Mouse (Mus musculus): ENCODE measurements around the gene Evi5l.
"Not testable (repeated sequence)": the region's sequence is repeated elsewhere in the genome, so short reads cannot be mapped to it uniquely, and the experiment has no call there.

Gene Evi5l

DNA sequence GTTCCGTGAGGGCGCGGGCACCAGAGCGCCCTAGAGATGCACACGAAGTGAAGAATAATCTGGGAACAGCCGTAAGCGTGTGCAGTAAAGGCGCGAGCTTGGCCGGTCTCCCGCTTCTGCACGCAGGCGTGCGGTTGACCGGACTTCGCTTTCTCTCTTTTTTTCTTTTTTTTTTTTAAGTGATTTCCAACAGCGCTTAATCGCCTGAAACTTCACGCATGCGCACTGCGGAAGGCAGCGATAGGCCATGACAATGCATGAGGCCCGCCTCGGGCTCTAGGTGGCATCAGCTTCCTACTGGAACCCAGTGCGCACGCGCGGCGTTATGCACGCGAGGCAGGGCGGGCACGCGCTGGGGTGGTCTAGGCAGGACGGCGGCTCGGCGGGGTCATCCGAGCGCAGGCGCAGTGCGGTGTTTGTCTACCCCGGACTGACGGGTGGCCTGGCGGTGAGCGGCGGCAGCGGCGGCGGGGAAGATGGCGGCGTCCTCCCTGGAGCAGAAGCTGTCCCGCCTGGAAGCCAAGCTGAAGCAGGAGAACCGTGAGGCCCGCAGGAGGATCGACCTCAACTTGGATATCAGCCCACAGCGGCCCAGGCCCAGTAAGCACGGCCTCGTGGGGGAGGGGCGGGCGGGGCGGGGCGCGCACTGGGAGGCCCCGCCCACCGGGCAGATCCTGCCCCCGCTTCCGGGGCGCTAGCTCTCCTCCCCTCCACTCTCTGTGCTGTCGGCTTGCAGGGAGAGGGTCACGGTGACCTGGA is 72.2 kb downstream of the Evi5l start, which contains the start of the genes Map2k7 and Gm49320:
Map2k7 (plus strand) TSS at position 307 of the 759 bp plus-strand sequence.
Gm49320 (plus strand) TSS at position 432 of the 759 bp plus-strand sequence.
- DNase-seq (ENCODE audit: low spot score in 2 of 2): peak; percentile 100

DNA sequence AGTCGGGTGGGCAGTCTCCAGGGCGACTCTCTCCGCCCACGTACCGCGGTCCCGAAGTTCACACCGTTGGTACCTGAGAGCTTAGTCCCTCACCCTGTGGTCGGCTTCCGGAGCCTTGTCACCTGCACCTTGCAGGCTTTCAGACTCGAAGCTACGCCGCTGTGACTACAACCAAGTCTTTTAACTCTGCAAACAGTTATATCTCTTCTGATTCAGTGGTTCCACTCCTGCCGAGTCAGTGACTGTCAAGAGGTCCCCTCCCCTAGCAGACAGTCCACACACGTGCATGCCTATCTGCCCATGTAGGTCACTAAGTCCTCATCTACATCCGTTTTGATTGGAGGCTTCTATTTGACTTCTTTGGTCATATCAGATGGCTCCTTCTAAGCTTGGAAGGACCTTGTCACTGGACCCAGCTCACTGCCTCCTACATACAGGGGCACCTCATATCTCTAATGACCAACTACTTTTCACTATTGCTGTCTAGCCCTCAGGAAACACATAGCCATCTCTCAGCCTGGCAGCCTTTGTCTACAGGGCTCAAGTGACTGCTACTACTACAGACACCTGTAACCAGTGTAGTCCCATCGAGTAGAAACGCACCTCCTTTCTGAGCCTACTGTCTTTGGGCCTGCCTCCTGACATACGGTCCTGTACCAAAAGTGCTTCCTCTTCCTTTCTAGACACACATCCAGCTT is 73.0 kb downstream of the Evi5l start:
- DNase-seq (ENCODE audit: low spot score in 2 of 2): peak in 1 of 2 experiments; percentile 30

DNA sequence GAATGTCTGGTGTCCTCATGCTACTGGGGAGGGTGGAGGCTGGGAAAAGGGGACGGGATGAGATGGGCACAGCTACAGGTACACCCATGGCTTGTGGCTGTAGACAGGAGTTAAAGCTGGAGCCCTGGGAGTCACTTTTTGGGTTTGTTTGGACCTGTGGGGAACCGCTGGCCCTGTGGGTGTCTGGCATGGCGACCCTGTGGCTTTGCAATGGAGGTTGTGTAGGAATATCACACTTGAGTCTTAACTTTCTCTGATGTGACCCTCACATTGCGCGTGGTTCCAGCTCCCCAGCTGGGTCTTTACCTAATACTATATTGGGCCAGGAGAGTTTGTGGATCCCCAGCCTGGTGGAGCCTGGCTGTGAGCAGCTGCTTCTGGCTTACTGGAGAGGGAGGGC is 78.7 kb downstream of the Evi5l start:
- no peak for DNase-seq (ENCODE audit: low spot score in 2 of 2)

DNA sequence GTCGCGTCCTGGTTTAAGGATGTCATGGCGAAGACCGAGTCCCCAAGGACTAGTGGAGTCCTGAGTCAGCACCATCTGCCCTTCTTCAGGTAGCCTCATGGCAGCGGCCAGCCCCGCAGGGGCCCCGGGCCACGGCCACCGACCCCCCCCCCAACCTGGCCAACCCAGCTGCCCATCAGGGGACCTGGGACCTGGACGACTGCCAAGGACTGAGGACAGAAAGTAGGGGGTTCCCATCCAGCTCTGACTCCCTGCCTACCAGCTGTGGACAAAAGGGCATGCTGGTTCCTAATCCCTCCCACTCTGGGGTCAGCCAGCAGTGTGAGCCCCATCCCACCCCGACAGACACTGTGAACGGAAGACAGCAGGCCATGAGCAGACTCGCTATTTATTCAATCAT is 79.4 kb downstream of the Evi5l start:
- peak in 1 of 2 experiments; percentile 37 for DNase-seq (ENCODE audit: low spot score in 2 of 2)

DNA sequence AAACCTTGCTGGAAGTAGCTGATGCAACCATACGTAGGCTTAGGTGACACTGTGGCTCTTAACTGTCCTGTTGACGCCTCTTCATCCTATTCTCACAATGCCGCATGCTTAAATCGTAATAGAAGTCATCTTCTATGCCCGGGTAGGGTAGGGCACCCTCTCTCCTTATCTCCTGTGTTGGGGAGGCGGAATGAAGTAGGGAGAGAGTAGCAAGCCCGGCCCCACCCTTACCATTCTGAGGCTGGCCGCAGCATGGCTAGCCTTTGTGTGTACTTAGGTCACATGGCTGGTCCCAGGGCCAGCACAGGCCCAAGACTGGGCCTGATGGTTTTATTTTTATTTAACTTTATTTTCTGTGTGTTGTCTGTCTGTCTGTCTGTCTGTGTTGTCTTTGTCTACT is 80.9 kb downstream of the Evi5l start:
- no peak for DNase-seq (ENCODE audit: low spot score in 2 of 2)

DNA sequence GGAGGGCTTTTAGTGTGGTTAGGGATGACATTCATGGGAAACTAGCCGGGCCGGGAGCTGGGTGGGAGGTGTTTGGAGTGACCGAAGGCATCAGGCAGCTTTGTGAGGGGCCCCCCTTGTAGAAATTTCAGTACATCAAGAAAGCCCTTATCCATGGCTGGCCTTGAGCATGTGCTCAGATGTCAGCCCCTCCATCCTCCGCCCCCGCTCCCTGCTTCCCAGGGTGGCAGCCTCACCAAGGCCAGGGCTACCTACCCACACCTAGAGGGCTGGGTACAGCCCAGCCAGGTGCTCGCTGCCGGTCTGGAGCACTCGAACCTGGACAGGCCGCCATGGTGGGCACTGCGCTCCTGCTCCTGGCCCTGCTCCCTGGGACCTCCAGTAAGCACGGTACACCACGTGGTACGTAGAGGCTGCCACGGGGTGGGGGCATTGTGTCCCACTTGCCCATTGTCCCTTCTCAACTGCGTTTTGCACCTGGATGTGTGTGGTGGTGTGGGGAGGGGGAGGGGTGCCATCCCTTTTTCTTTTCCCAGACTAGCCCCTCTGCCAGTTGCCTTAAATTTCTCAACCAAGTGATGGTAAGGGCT is 81.7 kb downstream of the Evi5l start, which contains the start of gene Tgfbr3l:
Tgfbr3l (plus strand) TSS at position 264 of the 590 bp plus-strand sequence.
- DNase-seq (ENCODE audit: low spot score in 2 of 2): peak in 1 of 2 experiments; percentile 35

DNA sequence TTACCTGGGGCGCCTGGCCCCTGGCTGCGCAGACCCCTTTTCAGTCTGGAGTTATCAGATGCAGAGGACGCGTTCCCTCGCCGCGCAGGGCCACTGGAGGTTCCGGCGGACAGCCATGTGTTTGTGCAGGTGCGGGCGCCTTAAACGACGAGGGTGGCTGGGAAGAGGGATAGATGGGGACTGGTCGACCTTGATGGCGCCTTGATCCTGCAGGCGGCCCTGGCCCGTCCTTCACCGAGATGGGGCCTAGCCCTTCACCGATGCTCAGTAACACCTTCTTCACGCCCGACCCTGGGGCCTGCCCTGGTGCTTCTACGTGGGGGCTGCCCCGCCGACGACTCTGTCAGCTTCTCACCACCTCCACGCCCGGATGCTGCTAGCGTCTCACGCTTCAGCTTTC is 82.8 kb downstream of the Evi5l start:
- no peak for DNase-seq (ENCODE audit: low spot score in 2 of 2)

DNA sequence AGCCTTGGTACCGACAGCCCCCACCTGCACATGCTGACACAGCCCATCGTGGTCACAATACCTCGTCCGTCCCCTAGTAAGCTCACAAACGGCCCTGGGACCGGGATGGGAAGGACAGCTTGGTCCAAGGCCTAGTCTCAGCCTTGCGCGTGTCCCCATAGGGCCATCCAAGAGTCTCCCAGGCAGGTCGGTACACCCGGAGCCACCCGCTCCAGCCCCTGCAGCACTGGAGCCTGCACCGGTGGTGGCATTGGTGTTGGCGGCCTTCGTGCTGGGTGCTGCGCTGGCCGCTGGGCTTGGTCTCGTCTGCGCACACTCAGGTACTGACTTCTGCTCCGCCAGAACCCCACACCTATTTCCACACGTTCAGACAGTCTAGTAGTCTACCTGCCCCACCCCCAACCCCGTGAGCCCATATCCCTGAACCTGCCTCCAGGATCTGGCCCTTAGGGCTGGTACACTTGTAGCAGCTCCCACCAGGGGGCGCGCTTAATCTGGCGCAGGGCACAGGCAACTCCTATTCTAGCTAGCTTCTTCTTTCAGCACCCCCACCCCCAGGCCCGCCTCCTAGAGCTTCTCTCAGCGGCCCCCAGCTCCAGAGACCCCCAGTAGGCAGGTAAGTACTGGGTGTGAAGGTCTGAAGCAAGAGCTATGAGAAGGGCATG is 84.1 kb downstream of the Evi5l start:
- peak; percentile 88 to 90 for DNase-seq (ENCODE audit: low spot score in 2 of 2)

DNA sequence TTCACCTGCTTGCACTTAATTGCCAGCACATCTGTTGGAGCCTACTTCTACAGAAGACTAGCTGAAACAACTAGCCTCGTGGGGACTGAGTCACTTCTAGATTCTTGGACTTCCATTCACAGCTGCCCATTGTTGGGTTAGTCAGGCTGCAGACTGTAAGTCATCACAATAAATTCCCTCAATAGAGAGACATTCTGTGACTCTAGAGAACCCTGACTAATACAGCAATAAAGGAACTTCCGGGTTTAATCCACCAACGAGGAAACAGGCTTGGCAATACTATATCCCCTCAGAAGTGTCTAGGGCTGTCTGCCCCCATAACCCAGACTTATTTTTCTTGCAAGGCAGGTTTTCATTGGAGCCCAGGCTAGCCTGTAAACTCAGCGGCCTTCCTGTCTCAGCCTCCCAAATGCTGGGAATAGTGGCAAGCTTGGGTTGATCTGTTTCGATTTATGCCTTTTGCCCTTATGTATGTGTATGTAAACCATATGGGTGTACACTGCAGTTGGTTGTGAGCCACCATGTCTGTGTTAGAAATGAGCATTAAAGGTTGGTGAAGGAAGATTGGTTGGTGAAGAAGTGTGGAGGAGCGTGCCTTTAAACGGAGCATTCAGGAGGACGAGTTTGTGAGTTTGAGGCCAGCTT is 85.9 kb downstream of the Evi5l start:
- DNase-seq (ENCODE audit: low spot score in 2 of 2): no peak

DNA sequence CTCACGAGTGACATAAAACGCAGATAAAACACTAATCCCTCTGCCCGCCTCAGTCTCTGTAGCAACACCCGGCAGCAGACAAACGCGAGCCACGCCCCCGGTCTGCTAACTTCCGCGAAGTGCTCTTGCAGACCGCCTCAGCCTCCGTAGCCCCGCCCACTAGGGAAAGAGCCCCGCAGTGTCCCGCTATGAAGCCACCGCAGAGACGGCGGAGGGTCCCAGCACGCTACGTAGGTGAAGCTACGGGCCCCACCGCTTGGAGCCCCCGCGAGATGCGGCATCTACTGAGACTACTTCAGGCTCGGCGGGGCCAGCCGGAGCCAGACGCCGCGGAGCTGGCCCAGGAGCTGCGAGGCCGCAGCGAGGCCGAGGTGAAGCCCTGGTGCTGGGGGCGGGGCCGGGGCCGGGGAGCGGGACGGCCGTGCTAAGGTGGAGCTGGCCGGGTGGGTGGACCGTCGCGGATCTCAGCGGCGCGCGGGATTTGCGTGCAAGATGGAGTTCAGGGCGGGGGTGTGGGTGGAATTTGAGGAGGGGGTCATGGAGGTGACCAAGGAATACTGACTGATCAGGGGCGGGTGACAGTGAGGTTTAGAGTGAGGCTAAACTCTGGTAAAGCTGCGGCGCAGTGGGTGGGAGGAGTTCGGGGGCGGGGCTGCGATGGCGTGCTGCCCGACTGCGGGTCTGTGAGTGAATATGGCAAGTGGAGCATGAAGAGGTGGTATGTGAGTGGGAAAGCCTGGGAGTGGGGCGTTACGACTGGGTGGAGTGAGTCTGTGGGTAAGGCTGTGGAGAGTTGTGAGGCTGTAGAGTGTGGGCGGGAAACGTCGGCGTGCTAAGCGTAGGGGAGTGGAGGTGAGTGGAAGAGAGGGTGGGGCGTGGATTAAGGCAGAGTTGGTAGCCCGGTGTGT is 86.8 kb downstream of the Evi5l start, which contains the start of gene Snapc2:
Snapc2 (plus strand) TSS at position 147 of the 908 bp plus-strand sequence.
- peak; percentile 97 for DNase-seq (ENCODE audit: low spot score in 2 of 2)

DNA sequence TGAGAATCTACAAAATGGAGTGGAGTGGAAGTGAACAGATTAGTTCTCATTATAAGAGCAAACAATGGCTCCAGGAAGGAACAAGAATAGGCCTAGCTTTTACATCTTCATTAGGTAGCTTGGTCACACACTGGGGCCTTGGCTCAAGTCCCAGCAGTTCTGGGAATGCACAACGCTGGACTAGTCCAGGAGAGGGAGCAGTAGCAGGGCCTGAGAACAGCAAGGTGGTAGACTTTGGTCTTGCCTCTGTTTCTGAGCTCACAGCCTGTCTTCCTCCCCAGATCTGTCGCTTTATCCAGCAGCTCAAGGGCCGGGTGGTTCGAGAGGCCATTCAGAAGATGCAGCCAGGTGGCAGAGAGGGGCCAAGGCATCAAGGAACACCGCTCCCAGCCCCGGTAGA is 87.6 kb downstream of the Evi5l start:
- DNase-seq (ENCODE audit: low spot score in 2 of 2): peak; percentile 89 to 90

DNA sequence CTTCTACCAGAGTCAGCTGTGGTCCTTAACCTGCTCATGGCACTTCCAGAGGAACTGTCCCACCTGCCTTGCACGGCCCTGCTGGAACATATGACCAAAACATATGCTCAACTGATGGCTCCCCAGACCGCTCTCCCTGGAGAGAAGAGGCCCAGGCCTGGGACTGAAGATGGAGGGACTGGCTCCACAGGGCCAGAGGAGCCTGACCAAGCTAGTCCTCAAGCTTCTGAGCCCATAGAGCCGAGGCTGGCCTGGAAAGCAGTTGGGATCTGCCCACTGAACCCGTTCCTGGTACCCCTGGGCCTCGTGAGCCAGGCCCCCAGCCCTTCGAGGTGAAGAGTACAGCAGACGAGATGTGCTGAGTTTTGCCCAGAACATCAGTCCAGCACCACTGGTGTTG is 89.1 kb downstream of the Evi5l start:
- DNase-seq (ENCODE audit: low spot score in 2 of 2): not testable (repeated sequence)

DNA sequence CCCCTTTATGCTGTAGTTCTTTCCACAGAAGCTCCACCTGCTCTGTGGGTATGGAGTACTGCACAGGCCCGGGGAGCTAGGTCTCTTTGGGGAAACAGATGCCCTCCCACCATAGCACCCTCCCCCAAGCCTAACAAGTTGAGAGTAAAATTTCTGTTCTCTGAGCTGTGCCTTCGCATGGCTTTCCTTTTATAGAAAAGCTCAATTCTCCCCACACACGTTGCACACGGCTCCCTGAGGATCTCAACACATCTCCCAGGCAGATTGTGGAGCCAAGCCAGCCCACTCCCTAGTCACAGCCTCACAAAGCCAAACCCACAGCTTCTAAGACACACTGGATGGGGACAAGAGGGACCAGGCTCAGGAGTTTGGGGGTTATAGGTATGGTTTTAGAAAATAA is 90.5 kb downstream of the Evi5l start:
- peak; percentile 93 to 95 for DNase-seq (ENCODE audit: low spot score in 2 of 2)

DNA sequence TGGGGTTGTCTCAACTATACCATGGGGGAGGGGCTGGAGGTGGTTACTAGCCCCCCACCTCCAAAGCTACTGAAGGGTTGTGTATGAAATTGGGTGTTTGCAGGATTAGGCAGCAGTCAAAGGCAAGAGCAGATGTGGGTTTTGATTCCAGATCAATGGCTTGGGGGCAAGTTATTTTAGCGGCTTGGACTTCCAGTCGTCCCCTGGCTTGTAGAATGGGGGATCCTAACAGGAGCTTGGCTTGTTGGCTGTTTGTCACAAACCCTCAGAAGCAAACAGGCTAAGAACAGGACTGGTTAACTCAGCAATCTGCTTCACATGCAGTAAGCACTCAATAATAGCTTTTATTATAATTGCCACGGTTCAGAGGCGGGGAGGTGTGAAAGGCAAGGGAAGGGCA is 91.0 kb downstream of the Evi5l start:
- DNase-seq (ENCODE audit: low spot score in 2 of 2): no peak

DNA sequence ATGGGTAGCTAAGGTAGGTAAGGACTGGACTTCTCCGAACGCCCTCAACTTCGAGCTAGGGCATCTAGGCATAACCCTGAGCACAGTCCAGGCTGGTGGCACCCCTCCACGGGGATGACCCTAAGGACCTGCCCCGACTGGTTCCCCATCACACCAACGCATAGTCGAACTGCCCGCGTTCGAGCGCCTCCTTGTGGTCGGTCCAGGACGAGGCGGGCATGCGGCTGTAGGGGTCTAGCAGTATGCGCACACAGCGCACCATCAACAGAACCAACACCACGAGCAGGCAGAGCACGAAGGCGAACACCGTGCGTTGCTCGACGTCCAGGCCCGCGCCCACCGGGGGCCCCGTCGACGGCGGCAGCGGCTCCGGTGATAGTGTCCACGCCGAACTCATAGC is 91.9 kb downstream of the Evi5l start:
- peak; percentile 91 to 92 for DNase-seq (ENCODE audit: low spot score in 2 of 2)

DNA sequence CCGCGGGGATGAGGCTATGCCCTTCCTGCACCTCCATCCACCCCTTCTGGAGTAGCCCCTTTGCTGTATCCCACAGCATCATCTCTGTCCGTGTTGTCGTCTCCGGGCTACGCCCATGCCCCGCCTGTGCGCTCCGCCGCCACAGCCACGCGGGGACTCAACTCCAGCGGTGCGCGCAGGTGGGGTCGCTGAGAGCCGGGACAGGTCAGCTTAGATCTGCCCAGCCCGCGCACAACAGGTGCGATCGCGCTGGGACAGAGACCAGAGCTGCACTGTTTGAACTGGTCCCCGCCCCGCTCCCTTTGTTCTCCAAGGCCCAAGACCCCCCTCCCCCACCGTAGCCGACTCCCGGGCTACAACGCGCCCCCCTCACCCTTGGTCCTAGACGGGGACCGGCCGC is 92.3 kb downstream of the Evi5l start:
- peak in 1 of 2 experiments; percentile 81 for DNase-seq (ENCODE audit: low spot score in 2 of 2)

DNA sequence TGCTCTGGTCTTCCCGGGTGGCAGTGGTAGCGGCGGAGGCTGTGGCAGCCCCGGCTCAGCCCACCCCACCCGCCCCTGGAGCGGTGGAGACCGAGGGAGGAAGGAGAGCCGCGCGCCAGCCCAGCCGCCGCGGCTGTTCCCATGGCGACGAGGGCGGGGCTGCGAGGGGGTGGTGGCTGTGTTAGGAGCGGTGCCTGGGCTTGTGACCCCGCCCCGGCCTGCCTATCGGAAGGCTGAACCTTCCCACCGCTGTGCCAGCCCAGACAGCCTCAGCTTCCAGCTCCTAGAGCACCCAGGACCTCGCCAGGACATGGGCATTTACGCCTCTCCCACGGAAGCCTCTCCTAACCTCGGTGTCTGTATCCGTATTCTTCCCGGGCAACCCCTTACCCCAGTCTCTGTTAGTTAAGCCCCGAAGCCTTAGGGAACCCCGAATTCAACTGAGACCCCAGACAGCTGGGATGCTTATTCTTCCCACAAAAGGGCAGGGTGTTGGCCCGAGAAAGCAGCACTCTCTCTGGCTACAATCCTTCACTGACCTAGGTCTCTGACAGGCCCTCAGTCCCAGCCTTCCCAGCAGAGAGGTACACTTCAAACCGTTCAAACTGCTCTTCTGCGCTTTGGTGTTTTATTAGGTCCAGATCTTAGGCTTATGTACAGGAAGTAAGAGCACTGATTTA is 92.9 kb downstream of the Evi5l start, which contains the start of gene Ctxn1:
Ctxn1 (minus strand) TSS at position 150 of the 680 bp plus-strand sequence.
- peak; percentile 96 to 97 for DNase-seq (ENCODE audit: low spot score in 2 of 2)

DNA sequence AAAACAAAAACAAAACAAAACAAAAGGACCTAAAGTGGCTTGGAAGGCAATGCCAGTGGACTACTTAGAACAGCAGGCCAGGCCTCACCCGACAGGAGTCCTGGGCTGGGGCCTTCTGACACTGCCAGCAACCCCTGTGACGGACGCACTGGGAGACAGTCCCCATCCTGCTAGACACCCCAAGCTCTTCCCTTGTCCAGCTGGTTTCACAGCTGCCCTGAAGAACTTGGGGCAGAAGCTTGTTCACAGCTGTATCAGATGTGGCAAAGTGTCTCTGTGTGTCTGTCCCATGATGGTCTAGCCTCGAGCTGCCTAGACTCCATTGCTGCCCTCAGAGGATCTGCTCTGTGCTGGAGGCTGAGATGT is 93.4 kb downstream of the Evi5l start:
- no peak for DNase-seq (ENCODE audit: low spot score in 2 of 2)

All from right cerebral cortex, postnatal 10 days (tissue).